Mouse (Mus musculus) intestine, postnatal 0 days (tissue): ENCODE data around the gene Lpgat1. TPM values are rescaled to one million over a fixed set of nuclear protein-coding genes. Genes with fewer than 3 reads are reported as not detected.

Experiments used
- ATAC-seq: fragments of 200-750 bp; cut with Nextera tagmentation; 2 replicates; pipeline ENCODE4 v1.8.0; 2017; ENCODE audit warnings: mild to moderate bottlenecking, moderate TSS enrichment, moderate library complexity
- H3K27ac ChIP-seq: fragments of 300-500 bp; sonication (generic); 2 replicates; pipeline ENCODE4 v1.5.1; 2014; ENCODE audit warnings: mild to moderate bottlenecking, low read depth, low read length, moderate library complexity
- H3K27me3 ChIP-seq: fragments of 300-500 bp; sonication (generic); replicated peaks from 2 replicates; pipeline ENCODE4 v1.6.1; 2014; ENCODE audit warnings: low read length, mixed read lengths; ENCODE audit not compliant: control insufficient read depth, insufficient read depth
- H3K36me3 ChIP-seq: fragments of 300-500 bp; sonication (generic); 2 replicates; pipeline ENCODE4 v1.6.1; 2014; ENCODE audit warnings: mild to moderate bottlenecking, moderate library complexity; ENCODE audit not compliant: control insufficient read depth, insufficient read depth
- H3K4me1 ChIP-seq: fragments of 300-500 bp; sonication (generic); replicated peaks from 2 replicates; pipeline ENCODE4 v1.6.1; 2014; ENCODE audit warnings: antibody characterized with exemption, low read length, mixed read lengths; ENCODE audit not compliant: control insufficient read depth, insufficient read depth
- H3K4me2 ChIP-seq: fragments of 300-500 bp; sonication (generic); replicated peaks from 2 replicates; pipeline ENCODE4 v1.6.1; 2014; ENCODE audit warnings: low read depth, mild to moderate bottlenecking, moderate library complexity
- H3K4me3 ChIP-seq: fragments of 300-500 bp; sonication (generic); 2 replicates; pipeline ENCODE4 v1.5.1; 2014; ENCODE audit warnings: low read depth, low read length
- H3K9ac ChIP-seq: fragments of 300-500 bp; sonication (generic); 2 replicates; pipeline ENCODE4 v1.6.1; 2014; ENCODE audit warnings: mild to moderate bottlenecking, low read depth, low read length
- H3K9me3 ChIP-seq: fragments of 300-500 bp; sonication (generic); 2 replicates; pipeline ENCODE4 v1.6.1; 2016; ENCODE audit warnings: mixed run types; ENCODE audit not compliant: control insufficient read depth
- CTCF ChIP-seq: sonication (generic); IDR thresholded peaks from 2 replicates; pipeline ENCODE4 v1.5.1; 2016; ENCODE audit warnings: low read depth, mild to moderate bottlenecking, control low read depth, antibody characterized with exemption, moderate library complexity
- WGBS: fragments of 180-500 bp; shearing (Covaris S2); extraction: QIAGEN DNeasy Blood & Tissue Kit; methylation state at CpG from one replicate; pipeline ENCODE4 v1.1.7; 2014; 5-methylcytosine and 5-hydroxymethylcytosine counted together
- polyA plus RNA-seq: library from polyadenylated mRNA; unstranded; fragments of >200 nt; fragmentation: Nextera tagmentation; extraction: Ambion mirVana; gene quantifications from 2 replicates; pipeline ENCODE4 v1.2.1, GENCODE M21; 2015

The Lpgat1 gene
- polyA plus RNA-seq, 1 experiment from 2014 or later = 135 TPM

DNA sequence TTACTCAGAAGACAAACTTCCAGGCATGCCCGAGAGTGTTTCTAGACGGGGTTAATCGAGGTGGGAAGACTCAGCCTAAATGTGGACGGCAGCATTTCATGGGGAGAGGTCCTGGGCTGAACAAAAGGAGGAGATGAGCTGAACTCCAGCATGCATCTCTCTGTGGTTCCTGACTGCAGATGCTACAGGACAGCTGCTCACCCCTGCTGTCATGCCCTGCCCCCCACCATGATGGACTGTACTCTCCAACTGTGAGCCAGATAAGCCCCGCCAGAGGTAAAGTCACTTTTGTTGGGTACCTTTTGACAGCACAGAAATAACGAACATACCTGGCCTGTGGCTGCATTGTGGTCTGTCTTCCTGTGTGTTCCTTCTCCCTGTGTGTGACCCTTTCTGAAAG is 88.2 kb downstream of the Lpgat1 start:
- TF ChIP-seq CTCF = no peak
- Histone ChIP-seq H3K27ac (no peak overlapping the region), H3K4me2 (no peak overlapping the region), H3K9me3 (no peaks in the 10 kb centered on the region), H3K36me3 (no peaks in the 10 kb centered on the region), H3K4me1 (0 out of 2 replicates have a peak, but pooled peaks cover 4% of the 10 kb centered on the region), H3K9ac (no peak overlapping the region), H3K27me3 (no peaks in the 10 kb centered on the region), H3K4me3 (no peak overlapping the region)
- no peak for ATAC-seq
- 80% methylated on average over 6 of the region's 6 CpGs for whole genome bisulfite sequencing

DNA sequence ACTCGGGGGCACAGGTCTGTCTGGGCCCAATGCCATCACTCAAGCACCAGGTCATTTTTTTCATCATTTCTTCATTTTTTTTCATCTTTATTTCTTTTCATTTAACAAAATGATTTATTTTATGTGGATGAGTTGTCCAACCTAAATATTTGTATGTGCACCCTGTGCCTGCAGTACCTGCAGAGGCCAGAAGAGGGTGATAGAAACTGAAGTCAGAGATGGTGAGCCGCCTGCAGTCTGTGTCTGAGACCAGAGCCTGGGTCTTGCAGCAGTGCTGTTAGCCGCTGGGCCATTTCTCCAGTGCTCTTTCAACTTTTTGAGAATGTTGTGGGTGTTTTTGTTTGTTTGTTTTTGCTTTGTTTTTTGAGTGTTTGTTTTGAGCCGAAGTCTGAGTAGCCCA is 89.1 kb downstream of the Lpgat1 start:
- TF ChIP-seq CTCF = peak; percentile 25; the same call in 1 of the 2 replicates
- no peaks in the 10 kb centered on the region for H3K36me3 ChIP-seq
- 98% methylated on average over 4 of the region's 4 CpGs for WGBS

DNA sequence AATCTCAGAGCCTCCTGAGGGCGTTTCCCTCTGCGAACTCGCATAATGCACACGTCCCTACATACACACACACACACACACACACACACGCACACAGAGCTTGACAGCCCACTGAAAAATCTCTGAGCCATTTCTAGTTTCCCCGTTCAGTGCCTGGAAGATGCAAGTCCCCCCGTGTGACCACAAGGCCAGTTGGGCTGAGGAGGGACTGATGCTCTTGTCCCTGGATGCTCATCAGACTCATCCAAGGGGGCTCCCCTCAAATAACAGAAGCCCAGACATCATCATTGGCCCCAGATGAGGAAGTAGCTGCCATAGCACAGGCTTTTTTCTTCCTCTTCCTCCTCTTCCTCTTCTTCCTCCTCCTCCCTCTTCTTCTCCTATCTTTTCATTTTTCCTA is 90.3 kb downstream of the Lpgat1 start:
- no peak overlapping the region for H3K27ac ChIP-seq
- H3K9ac ChIP-seq = no peak overlapping the region
- no peak overlapping the region for H3K4me2 ChIP-seq
- no peaks in the 10 kb centered on the region for H3K27me3 ChIP-seq
- H3K4me3 ChIP-seq = no peak overlapping the region
- TF ChIP-seq CTCF = no peak
- 0 out of 2 replicates have a peak, but pooled peaks cover 3% of the 10 kb centered on the region for H3K4me1 ChIP-seq
- WGBS = 85% methylated on average over 7 of the region's 7 CpGs
- ATAC-seq = no peak
- no peaks in the 10 kb centered on the region for H3K36me3 ChIP-seq
- no peaks in the 10 kb centered on the region for H3K9me3 ChIP-seq

More for the DNA sequence above, 89.1 kb downstream of the Lpgat1 start:
- Histone ChIP-seq H3K27ac (no peak overlapping the region), H3K4me1 (0 out of 2 replicates have a peak, but pooled peaks cover 4% of the 10 kb centered on the region), H3K9me3 (no peaks in the 10 kb centered on the region), H3K4me3 (no peak overlapping the region), H3K4me2 (no peak overlapping the region), H3K27me3 (no peaks in the 10 kb centered on the region), H3K9ac (no peak overlapping the region)
- no peak for ATAC-seq

DNA sequence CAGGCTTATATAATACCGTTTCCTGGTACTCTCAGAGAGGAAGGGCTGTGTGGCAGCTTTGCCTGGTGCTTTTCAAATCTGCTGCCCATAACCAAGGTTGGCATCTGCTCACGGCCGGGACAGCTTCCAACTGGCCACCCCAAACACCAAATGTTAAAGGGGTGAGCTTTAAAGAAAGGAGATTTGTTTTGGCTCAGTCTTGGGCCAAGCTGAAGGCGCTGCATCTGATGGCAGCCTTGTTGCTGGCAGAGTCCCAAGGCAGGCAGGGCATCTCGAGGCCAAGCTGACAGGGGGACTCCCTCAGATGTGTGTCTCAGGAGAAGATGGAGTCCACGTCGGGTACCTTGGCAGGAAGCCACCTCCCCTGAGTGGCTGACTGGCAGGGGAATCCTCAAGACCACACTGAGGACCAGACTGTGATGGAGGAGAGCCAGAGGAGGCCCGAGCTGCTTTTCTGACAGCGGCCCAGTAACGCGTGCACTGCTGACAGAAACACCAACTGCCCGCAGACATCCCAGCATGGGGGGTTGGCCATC is 91.1 kb downstream of the Lpgat1 start:
- TF ChIP-seq CTCF = no peak
- 73% methylated on average over 12 of the region's 12 CpGs for WGBS
- ATAC-seq = no peak
- H3K4me3 ChIP-seq = no peak overlapping the region
- H3K27ac ChIP-seq = no peak overlapping the region
- H3K9me3 ChIP-seq = no peaks in the 10 kb centered on the region
- no peaks in the 10 kb centered on the region for H3K4me1 ChIP-seq
- H3K36me3 ChIP-seq = no peaks in the 10 kb centered on the region
- H3K9ac ChIP-seq = no peak overlapping the region
- H3K4me2 ChIP-seq = no peak overlapping the region
- no peaks in the 10 kb centered on the region for H3K27me3 ChIP-seq

DNA sequence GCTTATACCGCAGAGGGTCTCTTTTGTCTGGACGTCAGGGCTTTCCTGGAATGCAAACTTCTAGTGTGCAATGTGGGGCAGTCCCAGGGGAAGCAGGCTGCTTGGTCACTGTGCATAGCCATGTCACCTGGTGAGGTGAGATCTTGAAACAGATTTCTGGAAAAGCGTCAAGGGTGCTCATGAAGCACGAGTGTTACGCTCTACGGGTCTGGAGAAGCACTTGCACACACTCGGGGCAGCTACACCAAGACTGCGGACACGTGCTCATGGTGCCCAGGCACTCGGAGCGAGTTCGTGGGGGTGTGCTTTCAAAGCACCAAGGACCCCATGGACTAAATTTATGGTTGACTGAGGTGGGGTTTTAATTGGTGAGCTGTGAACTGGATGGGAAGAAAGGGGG is 94.1 kb downstream of the Lpgat1 start:
- no peak overlapping the region for H3K4me2 ChIP-seq
- no peaks in the 10 kb centered on the region for H3K27me3 ChIP-seq
- H3K4me1 ChIP-seq = no peaks in the 10 kb centered on the region
- H3K9ac ChIP-seq = no peak overlapping the region
- WGBS = 89% methylated on average over 12 of the region's 12 CpGs
- H3K4me3 ChIP-seq = no peak overlapping the region
- TF ChIP-seq CTCF = no peak
- no peak overlapping the region for H3K27ac ChIP-seq
- ATAC-seq = no peak
- H3K9me3 ChIP-seq = no peaks in the 10 kb centered on the region
- H3K36me3 ChIP-seq = no peaks in the 10 kb centered on the region

DNA sequence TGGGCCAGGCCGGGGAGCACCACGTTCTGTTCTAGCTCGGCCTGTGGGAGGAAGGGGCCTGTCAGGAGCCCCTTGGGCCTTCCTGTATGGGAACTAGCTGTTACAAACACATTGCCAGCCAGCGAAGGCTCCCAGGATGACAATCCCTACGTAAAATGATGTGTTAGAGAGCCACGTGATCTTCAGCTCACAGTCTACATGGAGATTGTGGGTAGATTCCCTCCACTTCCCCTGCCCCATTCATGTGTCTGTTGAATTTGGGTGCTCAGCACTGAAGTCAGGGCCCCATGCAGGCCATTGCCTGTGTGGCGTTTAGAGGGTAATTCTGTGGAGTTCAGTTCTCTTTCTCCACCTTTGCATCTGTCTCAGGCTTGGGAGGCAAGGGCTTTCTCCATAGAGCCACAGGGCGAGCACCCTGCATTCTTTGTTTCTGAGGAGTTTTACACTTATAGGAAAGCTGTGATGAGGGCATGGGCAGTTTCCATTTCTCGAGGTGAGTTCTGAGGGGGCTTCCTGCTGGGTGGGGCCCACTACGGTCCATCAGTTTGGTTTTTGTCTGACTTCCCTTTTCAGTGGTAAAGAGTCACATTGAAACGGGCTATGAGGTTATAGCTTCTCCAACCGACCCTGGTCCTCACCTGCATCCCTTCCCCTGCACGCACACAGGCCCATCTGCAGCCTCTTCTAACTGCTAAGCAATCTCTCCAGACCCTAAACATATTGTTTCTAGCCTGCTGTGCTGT is 95.5 kb downstream of the Lpgat1 start:
- Histone ChIP-seq H3K9me3 (no peaks in the 10 kb centered on the region), H3K4me1 (no peaks in the 10 kb centered on the region), H3K36me3 (no peaks in the 10 kb centered on the region), H3K27ac (no peak overlapping the region), H3K27me3 (no peaks in the 10 kb centered on the region), H3K9ac (no peak overlapping the region), H3K4me2 (no peak overlapping the region), H3K4me3 (no peak overlapping the region)
- TF ChIP-seq CTCF = no peak
- no peak for ATAC-seq
- WGBS = 81% methylated on average over 13 of the region's 13 CpGs
